Mouse (Mus musculus): ENCODE data around the gene Krr1. TPM values are rescaled to one million over a fixed set of nuclear protein-coding genes. Genes with fewer than 3 reads are reported as not detected.

The Krr1 gene
- total RNA-seq (2021): 10 to 100 TPM; 25.0 to 25.4 TPM
- long read RNA-seq, experiment 1, full-length matches to known transcripts: 30 of 33 reads
- long read RNA-seq, experiment 1, partial matches to known transcripts: 1 of 33 reads
- long read RNA-seq, experiment 1, other reads (novel, unspliced or antisense): 2 of 33 reads
- long read RNA-seq, experiment 2, full-length matches to known transcripts: 35 of 37 reads
- long read RNA-seq, experiment 2, partial matches to known transcripts: 1 of 37 reads
- long read RNA-seq, experiment 2, other reads (novel, unspliced or antisense): 1 of 37 reads

GRCm38 (mm10) chr10:111972542-111973361 lies at the start of gene Krr1:
TSS of gene Krr1 (plus strand) at chr10:111972664.
- DNase-seq: peak; percentile 74

DNA sequence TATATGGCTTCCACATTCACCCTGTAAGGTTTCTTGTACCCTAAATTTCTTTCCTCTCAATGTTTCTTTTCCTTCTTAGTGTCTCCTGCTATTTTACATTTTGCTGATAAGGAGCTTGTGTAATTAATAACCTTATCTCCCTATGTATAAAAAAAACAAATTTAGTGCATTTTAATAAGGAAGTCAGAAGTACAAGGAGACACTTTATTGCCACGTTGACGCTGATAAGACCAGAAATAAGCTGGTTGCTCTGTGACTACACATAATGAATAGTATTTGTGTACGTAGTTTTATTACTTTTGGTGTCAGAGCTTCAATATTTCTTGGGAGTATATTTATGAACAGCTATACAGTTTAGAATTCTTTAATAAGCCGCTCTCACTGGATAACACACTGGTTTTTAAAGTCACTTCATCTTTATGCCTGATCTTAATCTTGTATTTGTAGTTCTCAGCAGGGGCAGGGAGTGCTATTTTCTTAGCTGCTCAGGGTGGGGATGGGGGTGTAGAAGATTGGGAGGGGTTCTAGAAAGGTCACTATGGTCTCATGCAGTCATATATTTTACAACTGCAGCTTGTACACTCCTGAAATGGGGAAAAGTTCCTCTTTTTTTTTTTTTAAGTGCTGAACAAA lies 48.8 kb upstream of the Krr1 start:
- DNase-seq: no peak

GRCm38 (mm10) chr10:111924141-111924540 lies 48.3 kb upstream of the Krr1 start:
- no peak for DNase-seq

DNA sequence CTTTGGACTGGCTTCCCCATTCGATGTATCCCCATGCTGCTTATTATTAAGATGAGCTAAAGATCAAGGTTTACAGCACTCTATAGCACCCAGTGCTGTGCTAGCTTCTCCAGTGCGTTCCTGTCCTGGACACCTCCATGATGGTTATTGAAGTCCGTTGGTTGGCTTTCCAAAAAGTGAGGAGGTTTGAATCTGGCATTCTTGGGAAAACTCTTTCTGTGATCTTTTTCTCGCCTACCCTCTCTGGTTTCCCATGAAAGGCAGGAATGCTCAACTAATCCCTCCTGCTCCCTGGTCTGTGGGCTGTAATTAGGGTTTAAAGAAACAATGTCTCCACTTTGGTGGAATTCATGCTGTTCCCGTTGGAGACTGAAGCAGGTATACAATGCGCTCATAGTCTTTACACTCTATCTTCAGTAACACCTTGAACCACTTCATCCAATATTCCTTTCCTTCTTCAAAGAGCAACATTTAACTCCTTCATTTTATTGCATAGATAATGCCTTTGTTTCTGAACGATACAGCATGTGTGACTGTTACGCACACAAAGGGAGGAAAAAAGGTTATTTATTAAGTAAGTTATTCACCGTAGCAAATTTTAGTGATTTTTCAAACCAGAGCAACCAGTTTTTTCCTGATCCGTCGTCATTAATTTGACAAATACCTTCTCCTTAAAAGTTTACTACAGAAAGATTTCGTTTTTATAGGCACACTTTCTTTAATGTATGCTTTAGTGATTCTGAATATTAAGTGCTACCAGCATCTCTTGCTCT lies 47.6 kb upstream of the Krr1 start:
- DNase-seq: no peak

- peak; percentile 94 for DNase-seq
These were observed 47.0 kb upstream of the Krr1 start for GRCm38 (mm10) chr10:111925489-111925860.

DNA sequence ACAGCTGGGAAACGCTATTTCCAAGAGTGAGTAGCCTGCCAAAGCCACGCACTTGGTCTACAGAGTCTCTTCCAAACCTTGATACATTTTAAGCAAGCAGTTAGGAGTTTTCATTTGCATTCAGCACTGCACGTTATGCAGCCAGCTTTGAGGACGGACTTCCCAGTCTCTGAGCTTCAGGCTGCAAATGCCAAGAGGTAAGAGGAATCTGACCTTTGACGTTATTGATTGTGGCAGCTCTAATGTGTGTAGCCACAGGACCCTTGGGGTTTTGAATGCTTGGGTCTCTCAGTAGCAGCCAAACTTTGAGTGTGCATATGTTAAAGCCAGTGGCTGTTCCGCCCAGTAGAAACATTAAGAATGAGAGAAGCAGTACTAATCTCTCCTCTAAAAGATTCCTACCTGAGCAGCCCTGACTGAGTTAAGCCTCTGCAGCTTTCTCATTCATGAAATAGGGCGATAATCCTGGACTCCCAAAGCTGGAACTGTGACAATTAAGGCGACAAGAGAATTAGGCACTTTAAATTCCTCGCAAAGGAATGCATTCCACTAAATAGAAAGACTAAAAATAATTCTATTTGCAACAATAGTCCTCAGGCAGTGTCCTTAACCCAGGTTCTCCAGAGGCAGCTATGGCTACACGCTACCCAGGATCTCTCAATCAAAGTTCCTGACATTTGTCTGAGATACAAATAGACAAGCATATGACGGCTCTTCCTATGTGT lies 39.7 kb upstream of the Krr1 start:
- DNase-seq: no peak

DNA sequence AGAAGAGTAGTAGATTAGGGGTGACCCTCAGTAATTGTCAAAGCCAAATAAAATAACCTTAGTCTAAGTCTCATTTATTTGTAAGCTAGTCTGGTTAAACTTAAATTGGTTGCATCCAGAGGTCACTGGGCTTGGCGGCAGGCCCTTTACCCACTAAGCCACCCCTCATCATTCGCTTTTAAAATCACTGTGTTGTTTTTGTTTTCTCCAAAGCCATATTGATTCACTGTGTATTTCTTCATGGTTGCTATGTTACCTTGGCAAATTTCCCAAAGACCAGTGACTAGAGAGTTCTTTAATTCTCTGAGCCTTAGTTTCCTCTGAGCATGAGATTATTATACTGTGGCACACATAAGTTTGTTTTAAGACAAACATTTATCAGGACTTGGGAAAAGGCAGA lies 37.3 kb upstream of the Krr1 start:
- no peak for DNase-seq

GRCm38 (mm10) chr10:111936021-111936420 lies 36.4 kb upstream of the Krr1 start:
- DNase-seq: no peak

- DNase-seq: peak; percentile 77
These were observed 35.8 kb upstream of the Krr1 start for GRCm38 (mm10) chr10:111936491-111937145.

DNA sequence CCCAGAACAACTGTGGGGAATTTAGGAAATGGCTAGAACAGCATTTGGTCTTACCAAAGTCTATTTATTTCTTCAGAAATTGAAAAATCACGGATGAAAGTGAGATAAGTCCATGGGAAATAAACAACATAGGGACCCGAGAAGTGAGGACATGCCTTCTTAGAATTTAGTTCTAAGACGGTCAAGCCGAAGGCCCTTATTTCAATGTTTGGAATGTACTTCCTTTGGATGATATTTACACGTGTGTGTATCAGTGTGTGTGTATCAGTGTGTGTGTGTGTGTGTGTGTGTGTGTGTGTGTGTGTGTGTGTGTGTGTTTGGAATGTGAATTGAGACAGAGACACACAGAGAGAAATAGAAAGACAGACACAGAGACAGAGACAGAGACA lies 35.3 kb upstream of the Krr1 start:
- no peak for DNase-seq

- no peak for DNase-seq
These were observed 29.4 kb upstream of the Krr1 start for GRCm38 (mm10) chr10:111943026-111943425.

DNA sequence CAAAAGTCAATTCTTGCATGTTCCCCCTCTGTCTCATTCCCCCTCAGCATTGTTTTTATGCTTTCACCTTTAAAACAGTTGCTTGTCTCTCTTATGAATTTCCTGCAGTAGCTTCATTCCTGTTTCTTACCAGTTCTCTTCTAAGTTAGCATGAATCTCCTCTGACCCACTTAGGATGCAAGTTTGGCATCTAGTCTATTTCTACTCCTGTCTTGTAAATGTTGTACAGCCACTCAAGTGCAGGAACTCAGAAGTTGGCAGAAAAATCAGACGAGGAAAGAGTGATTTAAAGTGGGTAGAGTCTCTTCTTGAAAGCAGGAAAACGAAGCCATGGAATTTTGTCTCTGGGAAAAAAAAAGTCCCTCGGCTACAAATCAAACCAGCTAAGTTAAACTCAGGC lies 26.9 kb upstream of the Krr1 start:
- DNase-seq: no peak

- no peak for DNase-seq
These were observed 24.4 kb upstream of the Krr1 start for GRCm38 (mm10) chr10:111948041-111948440.

DNA sequence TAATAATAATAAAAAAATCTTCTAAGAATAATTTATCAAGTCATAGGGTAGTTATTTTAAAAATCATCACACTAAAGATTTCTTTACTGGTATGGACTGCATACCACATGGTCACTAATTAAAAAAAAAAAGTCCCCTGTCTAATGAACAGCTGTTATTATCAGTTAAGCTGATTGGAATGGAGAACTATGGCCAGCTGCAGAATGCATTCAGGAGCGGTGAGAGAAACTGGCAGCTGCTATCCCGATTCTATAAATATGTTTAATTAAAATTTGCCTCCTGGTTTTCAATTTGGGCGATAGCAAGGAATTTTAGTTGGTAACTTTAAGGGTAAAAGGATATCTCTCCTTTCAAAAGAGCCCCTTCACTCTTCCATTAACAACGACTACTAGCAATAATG lies 23.5 kb upstream of the Krr1 start:
- no peak for DNase-seq

DNA sequence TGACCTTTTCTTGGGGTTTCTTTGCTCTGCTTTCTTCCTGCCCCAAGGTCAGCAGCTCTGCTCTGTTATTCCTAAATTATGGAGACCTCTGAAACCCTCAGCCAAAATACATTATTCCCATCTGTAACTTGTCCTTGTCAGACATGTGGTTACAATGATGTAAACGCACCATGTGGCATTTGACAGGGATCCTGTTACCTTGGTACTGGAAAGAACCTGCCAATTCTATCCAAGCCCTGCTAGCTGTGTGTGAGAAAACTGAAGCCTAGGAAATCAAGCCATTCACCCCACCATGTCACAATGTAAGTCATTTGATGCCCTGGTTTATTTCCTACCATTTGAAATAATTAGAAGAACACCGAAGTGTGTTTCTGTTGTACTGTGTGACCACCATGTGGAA lies 16.6 kb upstream of the Krr1 start:
- no peak for DNase-seq

GRCm38 (mm10) chr10:111957271-111958045 lies 15.0 kb upstream of the Krr1 start:
- peak; percentile 41 for DNase-seq

DNA sequence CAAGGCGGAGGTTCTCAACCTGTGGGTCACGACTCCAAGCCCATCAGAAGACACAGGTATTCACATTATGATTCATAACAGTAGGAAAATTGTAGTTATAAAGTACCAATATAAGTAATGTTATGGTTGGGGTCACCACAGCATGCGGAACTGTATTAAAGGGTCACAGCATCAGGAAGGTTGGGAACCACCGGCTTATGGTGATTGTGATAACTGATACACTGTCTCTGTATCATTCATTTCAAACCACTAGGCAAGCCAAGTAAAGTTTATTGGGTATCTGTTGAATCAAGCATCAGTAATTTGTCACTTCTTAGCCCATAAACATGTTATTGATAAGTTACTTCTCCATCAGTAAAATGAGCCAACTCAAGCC lies 14.4 kb upstream of the Krr1 start:
- DNase-seq: no peak

GRCm38 (mm10) chr10:111959353-111959752 lies 13.1 kb upstream of the Krr1 start:
- DNase-seq: no peak

DNA sequence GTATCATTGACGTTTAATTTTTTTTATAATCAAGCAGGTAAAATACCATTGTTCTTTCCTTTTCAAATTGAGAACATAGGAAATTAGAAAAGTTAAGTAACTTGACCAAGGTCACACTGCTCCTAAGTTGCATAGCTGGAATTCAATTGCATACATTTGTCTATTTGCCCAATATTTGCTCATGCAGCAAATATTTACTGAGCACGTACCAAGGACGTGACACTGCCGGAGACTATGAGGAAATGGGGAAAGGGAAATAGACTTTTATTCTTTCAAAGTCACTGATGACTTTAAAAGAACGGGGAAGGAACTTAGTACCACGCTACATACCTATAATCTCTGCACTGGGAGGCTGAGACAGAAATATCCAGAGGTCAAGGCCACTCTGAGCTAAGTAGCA lies 12.0 kb upstream of the Krr1 start:
- DNase-seq: no peak

DNA sequence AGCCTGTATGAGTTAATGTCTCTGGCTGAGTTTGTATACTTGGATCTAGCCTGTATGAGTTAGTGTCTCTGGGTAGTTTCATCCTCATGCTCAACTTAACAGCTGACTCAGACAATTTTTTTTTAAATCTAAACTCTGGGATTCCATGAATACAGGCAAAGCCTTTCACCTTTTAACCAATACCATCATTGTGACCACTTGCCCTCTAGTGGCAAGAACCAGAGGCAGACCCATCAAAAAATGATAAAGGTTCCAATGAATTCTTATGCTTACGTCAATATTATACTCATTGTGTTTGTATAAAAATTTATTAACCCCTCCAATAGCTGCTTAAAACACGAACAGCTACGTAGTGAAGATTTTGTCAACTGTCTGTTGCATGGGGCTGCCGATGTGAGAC lies 6.1 kb upstream of the Krr1 start:
- DNase-seq: no peak

DNA sequence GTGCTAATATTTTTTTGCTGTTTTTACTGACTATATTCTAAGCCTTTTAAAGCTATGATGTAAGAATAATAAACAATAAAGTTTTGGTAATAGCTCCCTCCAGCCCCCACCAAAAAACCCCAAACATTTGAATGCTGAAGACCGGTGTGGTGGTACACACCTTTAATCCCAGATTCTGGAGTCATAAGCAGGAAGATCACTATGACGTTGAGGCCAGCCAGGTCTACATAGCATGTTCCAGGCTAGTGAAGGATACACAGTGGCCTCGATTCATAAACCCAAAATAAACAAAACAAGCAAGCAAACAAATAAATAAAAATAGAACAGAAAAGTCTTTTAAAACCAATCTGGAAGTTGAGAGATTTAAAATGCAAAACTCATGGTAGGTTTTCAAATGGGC lies 535 bp upstream of the Krr1 start:
- DNase-seq: no peak

Measured in gastrocnemius, postnatal 10 days (tissue).